Mouse (Mus musculus) megakaryocyte, embryonic 14.5 days (primary cell): ENCODE results near the gene Pitpnm2.
"Not testable (repeated sequence)": the region's sequence is repeated elsewhere in the genome, so short reads cannot be mapped to it uniquely, and the experiment has no call there.

ENCODE experiments used
- FLI1 ChIP-seq: IDR thresholded peaks from 2 replicates; pipeline ENCODE4 v1.6.1; 2012; ENCODE audit warnings: low read length, inconsistent platforms, mixed read lengths
- GATA1 ChIP-seq: IDR thresholded peaks from 3 replicates; pipeline ENCODE4 v1.6.1; 2012; ENCODE audit warnings: mixed read lengths, low read length, inconsistent platforms, borderline replicate concordance

- not testable (repeated sequence) for TF ChIP-seq GATA1, FLI1
These were observed 32.5 kb downstream of the Pitpnm2 start for GRCm38 (mm10) chr5:124217092-124217491.
